Mouse (Mus musculus) liver, embryonic 14.5 days (tissue): ENCODE results near the gene Gng3.

Experiments used
- CTCF ChIP-seq: IDR thresholded peaks from 2 replicates; pipeline ENCODE4 v1.5.1; 2016; ENCODE audit warnings: antibody characterized with exemption, low read depth, control low read depth
- EP300 ChIP-seq: IDR thresholded peaks from 2 replicates; pipeline ENCODE4 v1.6.1; 2016; ENCODE audit warnings: antibody characterized with exemption, low read depth

GRCm38 (mm10) chr19:8839103-8839907 lies at the start of gene Gng3:
- TF ChIP-seq CTCF (no peak), EP300 (no peak)
